Mouse (Mus musculus) lung, postnatal 0 days (tissue): ENCODE results near the gene Colgalt2.

Source experiments
- CTCF ChIP-seq: IDR thresholded peaks from 2 replicates; pipeline ENCODE4 v1.5.1; 2016; ENCODE audit warnings: antibody characterized with exemption, mild to moderate bottlenecking
- EP300 ChIP-seq: IDR thresholded peaks from 2 replicates; pipeline ENCODE4 v1.6.1; 2016; ENCODE audit warnings: antibody characterized with exemption, mild to moderate bottlenecking, control low read depth

- TF ChIP-seq CTCF, result no peak
- TF ChIP-seq EP300, result no peak
These were observed 54.9 kb downstream of the Colgalt2 start for GRCm38 (mm10) chr1:152454536-152454935.
